Mouse (Mus musculus) gastrocnemius, adult 2 months (tissue): ENCODE results near the gene Plekhh2. TPM values are rescaled to one million over a fixed set of nuclear protein-coding genes. Genes with fewer than 3 reads are reported as not detected.
A peak's percentile ranks its signal among the peaks of the same experiment; 100 is the strongest.

Experiments
- DNase-seq: peaks from one replicate; pipeline ENCODE4 v3.0.0; 2022
- H3K27ac ChIP-seq: fragments of 200-600 bp; 2 replicates; pipeline ENCODE4 v1.8.1; 2022; ENCODE audit warnings: mild to moderate bottlenecking
- H3K4me3 ChIP-seq: fragments of 200-600 bp; 2 replicates; pipeline ENCODE4 v1.8.1; 2022; ENCODE audit warnings: mild to moderate bottlenecking, moderate library complexity
- CTCF ChIP-seq: fragments of 200-600 bp; IDR thresholded peaks from 2 replicates; pipeline ENCODE4 v1.8.1; 2022; ENCODE audit warnings: antibody characterized with exemption, mild to moderate bottlenecking, moderate library complexity
- intact Hi-C: fragments of 180-260 bp; cut with DNase I; formaldehyde crosslinking; loops from one replicate; pipeline ENCODE4 v1.15.1; 2025
- total RNA-seq, 2 experiments: library from RNA; stranded (reverse); gene quantifications; 2 replicates each; pipeline ENCODE4 v1.2.3; 2021

The Plekhh2 gene
- total RNA-seq, 2 experiments from 2014 or later = 0.77 to 1.7 TPM

DNA sequence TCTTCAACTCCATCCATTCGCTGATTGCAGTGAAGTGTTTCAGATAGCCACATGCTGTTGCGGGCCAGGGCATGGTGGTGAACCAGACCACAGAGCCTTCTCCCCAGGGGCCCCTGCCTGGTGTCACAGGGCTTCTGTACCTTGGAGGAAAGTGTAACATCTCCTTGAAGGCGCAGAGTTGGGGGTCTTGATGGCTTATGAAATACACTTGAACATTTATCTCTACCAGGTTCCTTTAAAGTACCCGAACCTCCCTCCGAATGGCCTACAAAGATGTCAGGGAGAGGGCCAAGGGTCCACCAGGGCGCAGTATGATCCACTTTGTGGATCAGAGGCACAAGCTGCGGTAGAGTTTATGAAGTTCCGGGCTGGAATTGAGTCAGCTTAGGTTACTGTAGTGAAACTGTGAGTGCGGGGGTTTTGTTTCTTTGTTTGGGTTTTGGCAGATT is 115.2 kb downstream of the Plekhh2 start:
- peak overlapping the region; percentile 82 for H3K27ac ChIP-seq
- no peak; the same call in 1 of the 2 replicates for TF ChIP-seq CTCF
- intact Hi-C loops = no loop called here

DNA sequence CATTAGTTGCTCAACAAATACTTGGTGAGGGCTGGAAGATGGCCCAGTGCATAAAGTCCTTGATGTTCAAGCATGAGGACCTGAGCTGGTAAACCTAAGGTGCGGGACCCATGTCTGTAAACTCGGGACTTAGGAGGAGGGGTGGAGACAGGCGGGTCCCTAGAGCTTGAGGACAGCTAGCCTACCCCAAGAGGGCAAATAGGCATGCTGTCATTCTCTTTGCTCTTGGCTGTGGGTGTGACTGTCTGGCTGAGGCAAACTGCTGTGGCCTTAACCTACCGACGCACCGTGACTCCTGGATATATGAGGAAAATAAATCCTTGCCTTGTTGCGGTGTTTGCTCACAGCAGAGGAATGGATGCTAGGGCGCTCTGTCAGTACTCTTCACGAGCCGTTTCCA is 116.0 kb downstream of the Plekhh2 start:
- DNase-seq = no peak
- intact Hi-C loops = no loop called here
- H3K4me3 ChIP-seq = no peak overlapping the region
- TF ChIP-seq CTCF = no peak
- no peak overlapping the region; the same call in 1 of the 2 replicates for H3K27ac ChIP-seq

More for the DNA sequence above, 115.2 kb downstream of the Plekhh2 start:
- peak overlapping the region; percentile 89 for H3K4me3 ChIP-seq
- DNase-seq = no peak

DNA sequence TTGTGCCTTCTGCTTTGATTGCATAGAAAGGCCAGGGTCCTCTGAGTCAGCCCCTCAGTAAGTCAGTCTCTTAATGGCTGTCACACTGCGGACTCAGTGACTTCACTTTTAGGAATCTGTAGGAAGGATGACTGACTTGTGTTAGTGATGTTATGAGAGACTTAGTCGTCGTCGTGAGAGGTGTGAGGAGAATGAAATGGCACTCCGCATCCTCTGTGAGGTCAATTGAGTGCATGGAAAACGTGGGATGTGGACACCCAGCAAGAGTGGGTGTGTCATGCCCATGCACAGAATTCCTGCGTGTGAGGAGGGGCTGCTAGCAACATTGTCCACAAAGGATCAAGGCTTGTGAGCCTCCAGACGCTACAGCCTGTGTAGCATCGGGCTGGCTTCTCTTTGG is 116.9 kb downstream of the Plekhh2 start:
- Histone ChIP-seq H3K4me3 (no peak overlapping the region), H3K27ac (no peak overlapping the region)
- DNase-seq = no peak
- TF ChIP-seq CTCF = no peak
- intact Hi-C loops = no loop called here

- Histone ChIP-seq H3K4me3 (no peak overlapping the region), H3K27ac (no peak overlapping the region)
- no peak for TF ChIP-seq CTCF
- DNase-seq = no peak
- intact Hi-C loops = no loop called here
Observed at GRCm38 (mm10) chr17:84631836-84632235, 120.1 kb downstream of the Plekhh2 start.

DNA sequence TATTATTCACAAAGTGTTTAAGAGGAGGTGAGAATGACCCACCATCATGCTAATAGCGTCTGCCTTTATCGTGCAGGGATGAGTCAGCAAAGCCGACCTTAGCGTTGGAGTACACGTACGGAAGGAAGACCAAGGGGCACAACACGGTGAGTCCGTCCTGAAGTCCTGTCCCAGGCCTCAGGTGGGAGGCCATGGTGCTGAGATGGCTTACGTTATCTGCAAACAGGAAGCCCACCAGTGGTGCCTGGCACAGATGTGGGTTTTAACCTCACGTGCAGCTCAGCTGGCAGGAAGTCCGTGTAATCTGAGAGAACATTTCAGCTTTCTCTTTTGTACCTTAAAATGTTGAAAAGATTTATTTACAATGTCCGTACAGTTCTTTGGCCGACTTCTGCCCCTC is 121.7 kb downstream of the Plekhh2 start:
- DNase-seq = no peak
- Histone ChIP-seq H3K27ac (no peak overlapping the region), H3K4me3 (no peak overlapping the region)
- TF ChIP-seq CTCF = no peak
- intact Hi-C loops = no loop called here

DNA sequence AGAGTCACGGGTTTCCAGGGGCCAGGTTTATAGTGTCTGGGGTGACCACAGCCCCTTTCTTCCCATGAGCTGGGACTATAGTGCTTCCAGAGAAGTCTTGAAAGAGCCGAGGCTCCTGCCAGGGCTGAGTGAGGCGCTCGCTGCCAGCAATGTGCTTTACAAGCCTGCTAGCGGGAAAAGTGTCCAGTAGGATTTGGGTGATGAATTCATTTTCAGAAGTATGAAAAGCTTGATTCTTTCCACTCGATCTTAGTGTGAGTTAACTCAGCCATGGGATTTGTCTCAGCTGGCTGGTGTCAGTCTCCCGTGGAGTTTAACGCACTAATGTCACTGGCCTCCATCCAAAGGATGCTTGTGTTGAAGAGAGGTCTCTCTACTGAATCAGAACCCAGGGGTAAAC is 124.6 kb downstream of the Plekhh2 start:
- TF ChIP-seq CTCF = no peak
- no peak overlapping the region for H3K27ac ChIP-seq
- no peak overlapping the region for H3K4me3 ChIP-seq
- intact Hi-C loops = no loop called here
- DNase-seq = no peak

DNA sequence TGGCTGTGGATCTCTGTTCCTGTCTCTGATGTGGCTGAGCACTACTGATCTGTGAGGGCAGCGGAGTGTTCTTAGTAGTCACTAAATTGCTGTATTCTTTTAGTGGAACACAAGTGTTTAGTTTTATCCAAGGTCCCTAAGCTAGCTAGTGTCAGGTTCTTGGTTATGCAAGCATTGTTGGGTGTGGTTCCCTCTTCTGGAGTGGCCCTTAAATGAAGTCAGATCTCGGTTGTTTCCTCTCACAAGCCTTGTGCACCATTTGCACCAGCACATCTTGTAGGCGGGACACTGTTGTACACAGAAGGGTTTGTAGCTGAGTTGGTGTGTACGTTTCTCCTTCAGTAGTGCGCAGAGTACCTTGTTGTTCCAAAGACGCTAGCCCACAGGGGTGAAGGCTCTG is 126.3 kb downstream of the Plekhh2 start:
- no peak for TF ChIP-seq CTCF
- no peak overlapping the region for H3K4me3 ChIP-seq
- DNase-seq = no peak
- H3K27ac ChIP-seq = no peak overlapping the region
- intact Hi-C loops = no loop called here

DNA sequence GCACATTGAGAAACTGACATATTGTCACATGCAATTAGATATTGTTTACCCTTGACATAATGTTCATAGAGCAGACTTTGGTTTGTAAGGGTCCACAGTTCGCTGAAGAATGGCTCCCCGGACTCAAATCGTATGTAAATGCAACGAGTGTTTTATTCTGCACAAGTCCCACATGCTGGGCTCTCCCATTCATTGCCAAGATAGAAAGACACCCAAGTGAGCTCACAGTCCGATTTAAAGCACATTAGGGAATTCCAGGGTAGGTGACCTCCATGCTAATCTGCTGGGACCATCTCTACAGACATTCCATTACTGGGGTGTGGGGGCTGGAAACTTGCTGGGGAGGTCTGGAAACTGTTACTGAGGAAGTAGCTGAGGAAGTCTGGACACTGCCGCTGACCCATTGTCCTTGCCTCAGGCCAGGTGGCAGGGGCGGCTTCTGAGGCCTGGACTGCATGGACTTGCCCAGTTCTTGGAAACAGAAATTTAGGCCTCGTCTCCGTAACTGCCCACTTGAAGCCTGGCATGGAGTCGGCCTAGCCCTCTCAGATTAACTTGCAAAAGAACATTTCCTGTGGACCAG is 128.2 kb downstream of the Plekhh2 start:
- no peak for TF ChIP-seq CTCF
- DNase-seq = no peak
- H3K27ac ChIP-seq = no peak overlapping the region
- no peak overlapping the region for H3K4me3 ChIP-seq
- intact Hi-C loops = no loop called here

DNA sequence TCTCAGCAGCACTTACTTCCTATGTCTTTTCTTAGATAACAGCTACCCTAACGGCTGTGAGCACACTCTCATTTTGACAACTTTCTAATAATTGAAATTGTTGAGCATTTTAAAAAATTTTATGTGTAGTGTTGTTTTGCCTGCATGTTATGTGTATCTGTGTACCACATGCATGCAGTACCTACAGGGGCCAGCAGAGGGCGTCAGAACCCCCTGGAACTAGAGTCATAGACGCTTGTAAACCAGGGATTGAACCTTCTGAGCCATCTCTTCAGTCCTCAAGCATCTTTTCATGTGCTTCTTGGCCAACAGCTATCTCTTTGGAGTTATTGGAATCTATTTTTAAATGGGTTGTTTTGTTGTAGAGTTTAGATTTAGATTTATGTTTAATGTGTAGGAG is 130.2 kb downstream of the Plekhh2 start:
- intact Hi-C loops = no loop called here
- Histone ChIP-seq H3K27ac (no peak overlapping the region), H3K4me3 (no peak overlapping the region)
- peak; percentile 40 for DNase-seq
- TF ChIP-seq CTCF = peak; percentile 68

- DNase-seq = no peak
- no peak for TF ChIP-seq CTCF
- Histone ChIP-seq H3K4me3 (no peak overlapping the region), H3K27ac (no peak overlapping the region)
- intact Hi-C loops = no loop called here
Observed at GRCm38 (mm10) chr17:84642324-84642723, 130.6 kb downstream of the Plekhh2 start.

GRCm38 (mm10) chr17:84644292-84645050 is 132.8 kb downstream of the Plekhh2 start:
- TF ChIP-seq CTCF = no peak
- intact Hi-C loops = no loop called here
- no peak for DNase-seq
- Histone ChIP-seq H3K27ac (no peak overlapping the region), H3K4me3 (no peak overlapping the region)

- intact Hi-C loops = no loop called here
- no peak for DNase-seq
- no peak overlapping the region for H3K27ac ChIP-seq
- no peak for TF ChIP-seq CTCF
- no peak overlapping the region for H3K4me3 ChIP-seq
Observed at GRCm38 (mm10) chr17:84645119-84645518, 133.4 kb downstream of the Plekhh2 start.

DNA sequence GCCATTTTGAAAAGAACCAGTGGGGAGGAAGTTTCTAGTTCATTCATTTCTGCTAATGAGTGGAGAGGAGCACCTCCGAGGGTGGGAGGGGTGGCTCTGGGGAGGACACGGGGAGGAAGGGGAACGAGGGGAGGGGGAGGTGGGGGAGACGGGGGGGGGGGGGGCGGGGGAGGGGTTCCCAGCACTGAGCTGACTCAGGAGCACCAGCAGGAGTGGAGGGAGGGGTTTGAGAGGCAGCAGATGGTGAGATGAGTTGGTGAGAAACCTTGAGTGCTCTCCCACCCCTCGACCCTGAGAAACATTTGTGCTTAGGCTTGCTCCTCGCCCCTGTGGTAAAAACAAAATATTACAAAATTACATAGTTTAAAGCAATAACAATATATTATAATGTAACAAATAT is 134.2 kb downstream of the Plekhh2 start:
- intact Hi-C loops = no loop called here
- no peak overlapping the region for H3K27ac ChIP-seq
- no peak for DNase-seq
- TF ChIP-seq CTCF = no peak
- H3K4me3 ChIP-seq = no peak overlapping the region

DNA sequence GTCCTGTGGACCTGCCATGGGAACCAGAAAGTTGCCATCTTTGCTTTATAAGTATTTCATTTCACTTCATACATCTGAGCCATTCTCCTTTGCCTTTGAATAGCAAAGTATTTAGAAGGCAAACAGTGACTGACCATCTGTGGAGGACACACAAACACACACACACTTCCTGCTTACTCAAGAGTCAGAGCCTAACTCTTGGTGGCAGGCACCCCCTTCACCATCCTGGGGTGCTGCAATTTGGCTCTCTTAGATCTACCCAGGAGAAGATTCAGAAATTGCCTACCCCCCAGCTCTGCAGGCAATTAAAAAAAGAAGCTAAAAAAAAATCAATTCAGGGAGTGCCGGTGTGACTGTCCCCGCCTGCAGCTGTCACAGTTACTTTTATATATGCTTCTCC is 134.8 kb downstream of the Plekhh2 start:
- intact Hi-C loops = no loop called here

More for the DNA sequence above, 134.8 kb downstream of the Plekhh2 start:
- H3K4me3 ChIP-seq = no peak overlapping the region
- DNase-seq = no peak
- no peak for TF ChIP-seq CTCF
- H3K27ac ChIP-seq = no peak overlapping the region
